Mouse (Mus musculus): ENCODE results near the gene Spry2. TPM values are rescaled to one million over a fixed set of nuclear protein-coding genes. Genes with fewer than 3 reads are reported as not detected.
A peak's percentile ranks its signal among the peaks of the same experiment; 100 is the strongest.

Spry2 gene
- polyA plus RNA-seq, 2 experiments = 1.1 to 3.1 TPM

- H3K9me3 ChIP-seq (ENCODE audit: control insufficient read depth, low read length) = no peaks in the 10 kb centered on the region
- no peak overlapping the region for H3K4me2 ChIP-seq (ENCODE audit: low read depth)
- H3K27ac ChIP-seq = no peak overlapping the region
- H3K27me3 ChIP-seq (ENCODE audit: control insufficient read depth, insufficient read depth, low read length) = no peaks in the 10 kb centered on the region
- no peak overlapping the region for H3K9ac ChIP-seq (replicated peaks)
- H3K36me3 ChIP-seq (replicated peaks; ENCODE audit: control insufficient read depth, insufficient read depth, low read depth) = no peaks in the 10 kb centered on the region
- 58% methylated on average over 5 of the region's 5 CpGs for WGBS (ENCODE audit: insufficient replicate concordance)
- DNase-seq (ENCODE audit: low read depth in 3 of 3, low spot score in 3 of 3) (no peak), ATAC-seq (ENCODE audit: insufficient read depth) (no peak)
- H3K4me3 ChIP-seq (ENCODE audit: insufficient read depth in 1 of 2, low read depth in 2 of 2, low read length in 2 of 2) = no peak overlapping the region
- H3K4me1 ChIP-seq (replicated peaks; ENCODE audit: control insufficient read depth in 2 of 2, insufficient read depth in 2 of 2, low read length in 1 of 2) = 0 out of 4 replicates have a peak, but pooled peaks cover 0 to 3% of the 10 kb centered on the region in 2 experiments
- TF ChIP-seq CTCF (IDR thresholded peaks at IDR 0.05; ENCODE audit: low read depth) (no peak), EP300 (IDR thresholded peaks at IDR 0.05; ENCODE audit: low read depth) (no peak)
Measured at GRCm38 (mm10) chr14:105865381-105865938, 31.2 kb downstream of the Spry2 start.

GRCm38 (mm10) chr14:105862199-105862598, 34.4 kb downstream of the Spry2 start:
- 0 out of 4 replicates have a peak, but pooled peaks cover 0 to 3% of the 10 kb centered on the region in 2 experiments for H3K4me1 ChIP-seq (replicated peaks; ENCODE audit: control insufficient read depth in 2 of 2, insufficient read depth in 2 of 2, low read length in 1 of 2)
- no peak for TF ChIP-seq EP300 (IDR thresholded peaks at IDR 0.05; ENCODE audit: low read depth)
- TF ChIP-seq CTCF (IDR thresholded peaks at IDR 0.05; ENCODE audit: low read depth) = no peak
- no peak overlapping the region for H3K9ac ChIP-seq (replicated peaks)
- DNase-seq (ENCODE audit: low read depth in 3 of 3, low spot score in 3 of 3) (no peak), ATAC-seq (ENCODE audit: insufficient read depth) (no peak)
- H3K27me3 ChIP-seq (ENCODE audit: control insufficient read depth, insufficient read depth, low read length) = no peaks in the 10 kb centered on the region
- H3K4me2 ChIP-seq (ENCODE audit: low read depth) = no peak overlapping the region
- WGBS (ENCODE audit: insufficient replicate concordance) = 38% methylated on average over 11 of the region's 11 CpGs
- H3K9me3 ChIP-seq (ENCODE audit: control insufficient read depth, low read length) = no peaks in the 10 kb centered on the region
- no peak overlapping the region for H3K4me3 ChIP-seq (ENCODE audit: insufficient read depth in 1 of 2, low read depth in 2 of 2, low read length in 2 of 2)
- no peak overlapping the region for H3K27ac ChIP-seq
- no peaks in the 10 kb centered on the region for H3K36me3 ChIP-seq (replicated peaks; ENCODE audit: control insufficient read depth, insufficient read depth, low read depth)

GRCm38 (mm10) chr14:105860920-105861319, 35.7 kb downstream of the Spry2 start:
- DNase-seq (ENCODE audit: low read depth in 3 of 3, low spot score in 3 of 3) = peak in 2 of 3 experiments; percentile 3 to 18
- TF ChIP-seq EP300 (IDR thresholded peaks at IDR 0.05; ENCODE audit: low read depth) (no peak), CTCF (IDR thresholded peaks at IDR 0.05; ENCODE audit: low read depth) (no peak)
- ATAC-seq (ENCODE audit: insufficient read depth) = no peak

GRCm38 (mm10) chr14:105860276-105860675, 36.3 kb downstream of the Spry2 start:
- Histone ChIP-seq H3K9ac (replicated peaks) (no peak overlapping the region), H3K27me3 (ENCODE audit: control insufficient read depth, insufficient read depth, low read length) (no peaks in the 10 kb centered on the region), H3K4me3 (ENCODE audit: insufficient read depth in 1 of 2, low read depth in 2 of 2, low read length in 2 of 2) (no peak overlapping the region), H3K4me2 (ENCODE audit: low read depth) (no peak overlapping the region), H3K9me3 (ENCODE audit: control insufficient read depth, low read length) (no peaks in the 10 kb centered on the region), H3K4me1 (replicated peaks; ENCODE audit: control insufficient read depth in 2 of 2, insufficient read depth in 2 of 2, low read length in 1 of 2) (0 out of 4 replicates have a peak, but pooled peaks cover 0 to 3% of the 10 kb centered on the region in 2 experiments), H3K27ac (no peak overlapping the region), H3K36me3 (replicated peaks; ENCODE audit: control insufficient read depth, insufficient read depth, low read depth) (no peaks in the 10 kb centered on the region)
- TF ChIP-seq EP300 (IDR thresholded peaks at IDR 0.05; ENCODE audit: low read depth) (no peak), CTCF (IDR thresholded peaks at IDR 0.05; ENCODE audit: low read depth) (no peak)
- DNase-seq (ENCODE audit: low read depth in 3 of 3, low spot score in 3 of 3) (no peak), ATAC-seq (ENCODE audit: insufficient read depth) (no peak)
- 76% methylated on average over 4 of the region's 4 CpGs for WGBS (ENCODE audit: insufficient replicate concordance)

More at GRCm38 (mm10) chr14:105860920-105861319, 35.7 kb downstream of the Spry2 start:
- Histone ChIP-seq H3K36me3 (replicated peaks; ENCODE audit: control insufficient read depth, insufficient read depth, low read depth) (no peaks in the 10 kb centered on the region), H3K27ac (no peak overlapping the region), H3K4me2 (ENCODE audit: low read depth) (no peak overlapping the region), H3K9me3 (ENCODE audit: control insufficient read depth, low read length) (no peaks in the 10 kb centered on the region), H3K4me1 (replicated peaks; ENCODE audit: control insufficient read depth in 2 of 2, insufficient read depth in 2 of 2, low read length in 1 of 2) (0 out of 4 replicates have a peak, but pooled peaks cover 0 to 3% of the 10 kb centered on the region in 2 experiments), H3K9ac (replicated peaks) (no peak overlapping the region), H3K27me3 (ENCODE audit: control insufficient read depth, insufficient read depth, low read length) (no peaks in the 10 kb centered on the region), H3K4me3 (ENCODE audit: insufficient read depth in 1 of 2, low read depth in 2 of 2, low read length in 2 of 2) (no peak overlapping the region)
- 25% methylated on average over 6 of the region's 6 CpGs for WGBS (ENCODE audit: insufficient replicate concordance)

- H3K4me3 ChIP-seq (ENCODE audit: insufficient read depth in 1 of 2, low read depth in 2 of 2, low read length in 2 of 2) = no peak overlapping the region
- no peak overlapping the region for H3K27ac ChIP-seq
- ATAC-seq (ENCODE audit: insufficient read depth) (no peak), DNase-seq (ENCODE audit: low read depth in 3 of 3, low spot score in 3 of 3) (no peak)
- no peaks in the 10 kb centered on the region for H3K36me3 ChIP-seq (replicated peaks; ENCODE audit: control insufficient read depth, insufficient read depth, low read depth)
- H3K27me3 ChIP-seq (ENCODE audit: control insufficient read depth, insufficient read depth, low read length) = no peaks in the 10 kb centered on the region
- H3K9ac ChIP-seq (replicated peaks) = no peak overlapping the region
- TF ChIP-seq EP300 (IDR thresholded peaks at IDR 0.05; ENCODE audit: low read depth) (no peak), CTCF (IDR thresholded peaks at IDR 0.05; ENCODE audit: low read depth) (no peak)
- 13% methylated on average over 2 of the region's 2 CpGs for WGBS (ENCODE audit: insufficient replicate concordance)
- no peaks in the 10 kb centered on the region for H3K9me3 ChIP-seq (ENCODE audit: control insufficient read depth, low read length)
- 0 out of 4 replicates have a peak, but pooled peaks cover 0 to 3% of the 10 kb centered on the region in 2 experiments for H3K4me1 ChIP-seq (replicated peaks; ENCODE audit: control insufficient read depth in 2 of 2, insufficient read depth in 2 of 2, low read length in 1 of 2)
- H3K4me2 ChIP-seq (ENCODE audit: low read depth) = no peak overlapping the region
Measured at GRCm38 (mm10) chr14:105859876-105860275, 36.7 kb downstream of the Spry2 start.

Measured in liver, embryonic 14.5 days (tissue).